Mouse (Mus musculus) liver, adult 2 months (tissue): ENCODE measurements around the gene Washc3.

Source experiments
- CTCF ChIP-seq: fragments of 200-500 bp; IDR thresholded peaks from 2 replicates; pipeline ENCODE4 v1.5.1; 2011; ENCODE audit warnings: low read depth, low read length, control low read depth
- POLR2A ChIP-seq: fragments of 200-500 bp; IDR thresholded peaks from 2 replicates; pipeline ENCODE4 v1.6.1; 2011; ENCODE audit warnings: low read length, control low read depth; ENCODE audit not compliant: insufficient read depth; ENCODE audit errors: extremely low read depth

DNA sequence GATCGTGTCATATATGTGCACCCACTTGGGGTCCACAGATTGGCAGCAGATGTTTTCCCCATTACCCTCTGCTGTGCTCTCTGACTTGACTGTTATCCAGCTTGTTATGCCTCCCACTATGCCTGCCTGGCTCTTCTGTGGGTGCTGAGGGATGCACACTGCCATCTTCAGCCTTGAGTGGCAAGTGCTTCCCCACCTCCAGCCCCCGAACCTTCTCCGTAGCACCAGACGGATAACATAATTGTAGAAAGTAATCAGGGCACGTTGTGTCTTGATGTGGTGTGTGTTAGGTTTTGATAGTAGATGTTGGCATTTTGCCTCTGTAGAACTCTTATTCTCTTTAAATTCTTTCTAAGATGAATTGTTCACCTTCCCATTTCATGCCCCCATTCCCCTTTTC, 11.8 kb downstream of the Washc3 start:
- TF ChIP-seq POLR2A = no peak
- TF ChIP-seq CTCF = no peak
